Mouse (Mus musculus) retina, adult 2 months (tissue): Measurements from ENCODE around the gene Nt5c3.

Source experiments
- DNase-seq: peaks from one replicate; pipeline ENCODE4 v3.0.0-alpha.2; 2012; ENCODE audit warnings: low read depth, low spot score

Gene Nt5c3

GRCm38 (mm10) chr6:56835532-56835931, 88.2 kb downstream of the Nt5c3 start:
- DNase-seq, result no peak

- DNase-seq, result no peak
Measured at GRCm38 (mm10) chr6:56834769-56835168, 89.0 kb downstream of the Nt5c3 start.

- DNase-seq, result no peak
Measured at GRCm38 (mm10) chr6:56832830-56833229, 90.9 kb downstream of the Nt5c3 start.

- DNase-seq, result no peak
Measured at GRCm38 (mm10) chr6:56832407-56832796, 91.3 kb downstream of the Nt5c3 start.
